Mouse (Mus musculus): ENCODE data around the gene Kiz. TPM values are rescaled to one million over a fixed set of nuclear protein-coding genes. Genes with fewer than 3 reads are reported as not detected.

Gene Kiz
- polyA plus RNA-seq, 1 experiment from 2014 or later, result 28.2 TPM

- H3K27ac ChIP-seq (ENCODE audit: low read depth, low read length), result no peak overlapping the region
- no peaks in the 10 kb centered on the region; the same call in 1 of the 2 replicates for H3K27me3 ChIP-seq (ENCODE audit: control insufficient read depth, insufficient read depth, low read length)
Observed at GRCm38 (mm10) chr2:146920375-146921160, 64.9 kb downstream of the Kiz start.

GRCm38 (mm10) chr2:146925296-146925695 lies 69.6 kb downstream of the Kiz start:
- peaks cover 7% of the 10 kb centered on the region; the same call in 1 of the 2 replicates for H3K4me1 ChIP-seq (replicated peaks; ENCODE audit: control insufficient read depth, insufficient read depth, low read length)
- H3K4me3 ChIP-seq (ENCODE audit: low read depth, low read length), result no peak overlapping the region
- H3K4me2 ChIP-seq (ENCODE audit: low read depth, low read length, severe bottlenecking), result no peak overlapping the region
- ATAC-seq (replicated peaks; ENCODE audit: low FRiP score) (no peak), DNase-seq (ENCODE audit: low spot score) (no peak)
- WGBS, result 93% methylated on average over 1 of the region's 1 CpGs
- no peak overlapping the region for H3K9ac ChIP-seq (ENCODE audit: low read length)
- H3K9me3 ChIP-seq (ENCODE audit: control insufficient read depth, low read length), result no peaks in the 10 kb centered on the region
- no peaks in the 10 kb centered on the region for H3K36me3 ChIP-seq (ENCODE audit: control insufficient read depth, insufficient read depth, low read length)
- no peaks in the 10 kb centered on the region for H3K27me3 ChIP-seq (ENCODE audit: control insufficient read depth, insufficient read depth, low read length)
- H3K27ac ChIP-seq (ENCODE audit: low read depth, low read length), result no peak overlapping the region

More at GRCm38 (mm10) chr2:146920375-146921160, 64.9 kb downstream of the Kiz start:
- H3K9me3 ChIP-seq (ENCODE audit: control insufficient read depth, low read length), result no peaks in the 10 kb centered on the region
- 5% methylated on average over 8 of the region's 8 CpGs for WGBS
- H3K36me3 ChIP-seq (ENCODE audit: control insufficient read depth, insufficient read depth, low read length), result no peaks in the 10 kb centered on the region
- no peak overlapping the region for H3K9ac ChIP-seq (ENCODE audit: low read length)
- no peak overlapping the region for H3K4me3 ChIP-seq (ENCODE audit: low read depth, low read length)
- peaks cover 7% of the 10 kb centered on the region; the same call in 1 of the 2 replicates for H3K4me1 ChIP-seq (replicated peaks; ENCODE audit: control insufficient read depth, insufficient read depth, low read length)
- ATAC-seq (replicated peaks; ENCODE audit: low FRiP score) (peak; percentile 84), DNase-seq (ENCODE audit: low spot score) (no peak)
- H3K4me2 ChIP-seq (ENCODE audit: low read depth, low read length, severe bottlenecking), result no peak overlapping the region

- WGBS, result 93% methylated on average over 4 of the region's 4 CpGs
Observed at GRCm38 (mm10) chr2:146925846-146926245, 70.2 kb downstream of the Kiz start.

GRCm38 (mm10) chr2:146948223-146948776 lies 92.6 kb downstream of the Kiz start:
- H3K4me1 ChIP-seq (replicated peaks; ENCODE audit: control insufficient read depth, insufficient read depth, low read length), result peaks cover 9% of the 10 kb centered on the region; the same call in 1 of the 2 replicates
- H3K36me3 ChIP-seq (ENCODE audit: control insufficient read depth, insufficient read depth, low read length), result no peaks in the 10 kb centered on the region
- no peak; the same call in 1 of the 2 replicates for ATAC-seq (replicated peaks; ENCODE audit: low FRiP score)
- no peak overlapping the region for H3K4me2 ChIP-seq (ENCODE audit: low read depth, low read length, severe bottlenecking)
- 10% methylated on average over 8 of the region's 8 CpGs for WGBS
- no peak overlapping the region for H3K27ac ChIP-seq (ENCODE audit: low read depth, low read length)
- H3K4me3 ChIP-seq (ENCODE audit: low read depth, low read length), result no peak overlapping the region
- H3K27me3 ChIP-seq (ENCODE audit: control insufficient read depth, insufficient read depth, low read length), result peaks cover 60% of the 10 kb centered on the region
- no peak for DNase-seq (ENCODE audit: low spot score)
- H3K9ac ChIP-seq (ENCODE audit: low read length), result no peak overlapping the region
- no peaks in the 10 kb centered on the region for H3K9me3 ChIP-seq (ENCODE audit: control insufficient read depth, low read length)

More at GRCm38 (mm10) chr2:146925846-146926245, 70.2 kb downstream of the Kiz start:
- ATAC-seq (replicated peaks; ENCODE audit: low FRiP score) (no peak), DNase-seq (ENCODE audit: low spot score) (no peak)
- Histone ChIP-seq H3K4me1 (replicated peaks; ENCODE audit: control insufficient read depth, insufficient read depth, low read length) (peaks cover 3% of the 10 kb centered on the region; the same call in 1 of the 2 replicates), H3K4me3 (ENCODE audit: low read depth, low read length) (no peak overlapping the region), H3K9me3 (ENCODE audit: control insufficient read depth, low read length) (no peaks in the 10 kb centered on the region), H3K36me3 (ENCODE audit: control insufficient read depth, insufficient read depth, low read length) (no peaks in the 10 kb centered on the region), H3K27ac (ENCODE audit: low read depth, low read length) (no peak overlapping the region), H3K9ac (ENCODE audit: low read length) (no peak overlapping the region), H3K27me3 (ENCODE audit: control insufficient read depth, insufficient read depth, low read length) (no peaks in the 10 kb centered on the region), H3K4me2 (ENCODE audit: low read depth, low read length, severe bottlenecking) (no peak overlapping the region)

- H3K27ac ChIP-seq (ENCODE audit: low read depth, low read length), result no peak overlapping the region
- WGBS, result 12% methylated on average over 6 of the region's 6 CpGs
- no peaks in the 10 kb centered on the region for H3K36me3 ChIP-seq (ENCODE audit: control insufficient read depth, insufficient read depth, low read length)
- H3K4me1 ChIP-seq (replicated peaks; ENCODE audit: control insufficient read depth, insufficient read depth, low read length), result peaks cover 3% of the 10 kb centered on the region; the same call in 1 of the 2 replicates
- no peaks in the 10 kb centered on the region for H3K9me3 ChIP-seq (ENCODE audit: control insufficient read depth, low read length)
- ATAC-seq (replicated peaks; ENCODE audit: low FRiP score) (no peak), DNase-seq (ENCODE audit: low spot score) (no peak)
- H3K4me2 ChIP-seq (ENCODE audit: low read depth, low read length, severe bottlenecking), result no peak overlapping the region
- H3K4me3 ChIP-seq (ENCODE audit: low read depth, low read length), result no peak overlapping the region
- H3K9ac ChIP-seq (ENCODE audit: low read length), result no peak overlapping the region
- peaks cover 73% of the 10 kb centered on the region for H3K27me3 ChIP-seq (ENCODE audit: control insufficient read depth, insufficient read depth, low read length)
Observed at GRCm38 (mm10) chr2:146956366-146956765, 100.7 kb downstream of the Kiz start.

- Histone ChIP-seq H3K4me1 (replicated peaks; ENCODE audit: control insufficient read depth, insufficient read depth, low read length) (peaks cover 3% of the 10 kb centered on the region; the same call in 1 of the 2 replicates), H3K9ac (ENCODE audit: low read length) (no peak overlapping the region), H3K27ac (ENCODE audit: low read depth, low read length) (peak overlapping the region; percentile 37; the same call in 1 of the 2 replicates), H3K9me3 (ENCODE audit: control insufficient read depth, low read length) (no peaks in the 10 kb centered on the region), H3K4me2 (ENCODE audit: low read depth, low read length, severe bottlenecking) (peak overlapping the region; percentile 40; the same call in 1 of the 2 replicates), H3K36me3 (ENCODE audit: control insufficient read depth, insufficient read depth, low read length) (no peaks in the 10 kb centered on the region), H3K27me3 (ENCODE audit: control insufficient read depth, insufficient read depth, low read length) (peaks cover 61% of the 10 kb centered on the region), H3K4me3 (ENCODE audit: low read depth, low read length) (peak overlapping the region; percentile 14)
- DNase-seq (ENCODE audit: low spot score) (no peak), ATAC-seq (replicated peaks; ENCODE audit: low FRiP score) (peak; percentile 89)
- 5% methylated on average over 11 of the region's 11 CpGs for WGBS
Observed at GRCm38 (mm10) chr2:146958398-146958911, 102.8 kb downstream of the Kiz start.

- WGBS, result under 1% methylated on average over 21 of the region's 21 CpGs
- ATAC-seq (replicated peaks; ENCODE audit: low FRiP score), result peak; percentile 60
- peaks cover 3% of the 10 kb centered on the region; the same call in 1 of the 2 replicates for H3K4me1 ChIP-seq (replicated peaks; ENCODE audit: control insufficient read depth, insufficient read depth, low read length)
Observed at GRCm38 (mm10) chr2:146958951-146959821, 103.5 kb downstream of the Kiz start.

GRCm38 (mm10) chr2:146975024-146975423 lies 119.4 kb downstream of the Kiz start:
- Histone ChIP-seq H3K4me1 (replicated peaks; ENCODE audit: control insufficient read depth, insufficient read depth, low read length) (no peaks in the 10 kb centered on the region), H3K4me3 (ENCODE audit: low read depth, low read length) (no peak overlapping the region), H3K27ac (ENCODE audit: low read depth, low read length) (no peak overlapping the region), H3K36me3 (ENCODE audit: control insufficient read depth, insufficient read depth, low read length) (no peaks in the 10 kb centered on the region), H3K27me3 (ENCODE audit: control insufficient read depth, insufficient read depth, low read length) (no peaks in the 10 kb centered on the region), H3K9ac (ENCODE audit: low read length) (no peak overlapping the region), H3K4me2 (ENCODE audit: low read depth, low read length, severe bottlenecking) (no peak overlapping the region), H3K9me3 (ENCODE audit: control insufficient read depth, low read length) (no peaks in the 10 kb centered on the region)
- DNase-seq (ENCODE audit: low spot score), result no peak
- ATAC-seq (replicated peaks; ENCODE audit: low FRiP score), result no peak
- WGBS, result 87% methylated on average over 3 of the region's 3 CpGs

More at GRCm38 (mm10) chr2:146958951-146959821, 103.5 kb downstream of the Kiz start:
- DNase-seq (ENCODE audit: low spot score), result peak; percentile 89
- peak overlapping the region; percentile 37; the same call in 1 of the 2 replicates for H3K27ac ChIP-seq (ENCODE audit: low read depth, low read length)
- no peak overlapping the region for H3K9ac ChIP-seq (ENCODE audit: low read length)
- peaks cover 54% of the 10 kb centered on the region for H3K27me3 ChIP-seq (ENCODE audit: control insufficient read depth, insufficient read depth, low read length)
- H3K36me3 ChIP-seq (ENCODE audit: control insufficient read depth, insufficient read depth, low read length), result no peaks in the 10 kb centered on the region
- H3K4me2 ChIP-seq (ENCODE audit: low read depth, low read length, severe bottlenecking), result peak overlapping the region; percentile 40
- no peaks in the 10 kb centered on the region for H3K9me3 ChIP-seq (ENCODE audit: control insufficient read depth, low read length)
- peak overlapping the region; percentile 14 for H3K4me3 ChIP-seq (ENCODE audit: low read depth, low read length)

Measured in forebrain, embryonic 11.5 days (tissue).